Mouse (Mus musculus) neural tube, embryonic 11.5 days (tissue): Measurements from ENCODE around the gene Hoxc9. TPM values are rescaled to one million over a fixed set of nuclear protein-coding genes. Genes with fewer than 3 reads are reported as not detected.

Experiments used
- ATAC-seq: fragments of 200-750 bp; cut with Nextera tagmentation; 2 replicates; pipeline ENCODE4 v1.8.0; 2017; ENCODE audit warnings: moderate number of reproducible peaks, mild to moderate bottlenecking, moderate TSS enrichment, moderate library complexity; ENCODE audit not compliant: insufficient read depth, low FRiP score, low TSS enrichment
- DNase-seq: peaks from one replicate; pipeline ENCODE4 v3.0.0-alpha.2; 2015; ENCODE audit warnings: low spot score
- H3K27ac ChIP-seq: fragments of 300-500 bp; sonication (generic); 2 replicates; pipeline ENCODE4 v1.5.1; 2014; ENCODE audit warnings: low read depth, mild to moderate bottlenecking, low read length
- H3K27me3 ChIP-seq: fragments of 300-500 bp; sonication (generic); 2 replicates; pipeline ENCODE4 v1.6.1; 2014; ENCODE audit warnings: mild to moderate bottlenecking, low read length, mixed read lengths; ENCODE audit not compliant: control insufficient read depth, insufficient read depth
- H3K36me3 ChIP-seq: fragments of 300-500 bp; sonication (generic); 2 replicates; pipeline ENCODE4 v1.6.1; 2014; ENCODE audit warnings: mild to moderate bottlenecking, low read length, moderate library complexity, mixed read lengths; ENCODE audit not compliant: control insufficient read depth, insufficient read depth
- H3K4me1 ChIP-seq: fragments of 300-500 bp; sonication (generic); 2 replicates; pipeline ENCODE4 v1.6.1; 2014; ENCODE audit warnings: low read length, mixed read lengths; ENCODE audit not compliant: control insufficient read depth, insufficient read depth
- H3K4me2 ChIP-seq: fragments of 300-500 bp; sonication (generic); 2 replicates; pipeline ENCODE4 v1.6.1; 2014; ENCODE audit warnings: low read depth, mild to moderate bottlenecking, moderate library complexity
- H3K4me3 ChIP-seq: fragments of 300-500 bp; sonication (generic); 2 replicates; pipeline ENCODE4 v1.5.1; 2014; ENCODE audit warnings: low read depth, low read length
- H3K9ac ChIP-seq: fragments of 300-500 bp; sonication (generic); 2 replicates; pipeline ENCODE4 v1.6.1; 2014; ENCODE audit warnings: mild to moderate bottlenecking, low read length
- H3K9me3 ChIP-seq: fragments of 300-500 bp; sonication (generic); 2 replicates; pipeline ENCODE4 v1.6.1; 2016; ENCODE audit warnings: low read length; ENCODE audit not compliant: control insufficient read depth
- WGBS: fragments of 180-500 bp; shearing (Covaris S2); extraction: QIAGEN DNeasy Blood & Tissue Kit; methylation state at CpG from one replicate; pipeline ENCODE4 v1.1.7; 2014; 5-methylcytosine and 5-hydroxymethylcytosine counted together
- polyA plus RNA-seq: library from polyadenylated mRNA; unstranded; fragments of >200 nt; fragmentation: Nextera tagmentation; extraction: Ambion mirVana; gene quantifications from 2 replicates; pipeline ENCODE4 v1.2.1, GENCODE M21; 2014

Gene Hoxc9
- polyA plus RNA-seq, 1 experiment from 2014 or later = 36.1 TPM

DNA sequence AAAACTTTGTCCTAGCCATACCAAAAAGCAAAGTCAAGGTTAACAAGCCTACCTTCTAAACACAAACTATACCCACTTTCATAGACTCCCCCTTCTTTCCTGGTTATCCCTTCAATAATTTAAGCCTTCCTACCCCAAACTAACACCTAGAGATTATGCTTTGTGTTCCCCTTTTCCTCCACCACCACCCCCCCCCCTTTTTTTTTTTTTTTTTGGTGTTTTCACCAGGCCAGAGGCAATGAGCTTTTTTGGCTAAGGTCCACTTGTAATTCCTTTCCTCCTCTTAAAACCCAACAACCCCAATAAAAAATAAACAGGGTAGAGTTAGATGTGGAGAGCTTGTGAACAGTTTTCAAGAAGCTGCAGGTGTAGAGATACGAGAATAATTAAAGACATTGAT lies 6.9 kb upstream of the Hoxc9 start:
- Histone ChIP-seq H3K27ac (no peak overlapping the region), H3K27me3 (peaks cover 83% of the 10 kb centered on the region), H3K4me1 (no peaks in the 10 kb centered on the region), H3K9ac (peak overlapping the region; percentile 90), H3K4me3 (peak overlapping the region; percentile 95), H3K9me3 (no peaks in the 10 kb centered on the region), H3K4me2 (peak overlapping the region; percentile 90), H3K36me3 (no peaks in the 10 kb centered on the region)
- no peak for DNase-seq
- no peak for ATAC-seq
- WGBS = 23% methylated on average over 1 of the region's 1 CpGs

DNA sequence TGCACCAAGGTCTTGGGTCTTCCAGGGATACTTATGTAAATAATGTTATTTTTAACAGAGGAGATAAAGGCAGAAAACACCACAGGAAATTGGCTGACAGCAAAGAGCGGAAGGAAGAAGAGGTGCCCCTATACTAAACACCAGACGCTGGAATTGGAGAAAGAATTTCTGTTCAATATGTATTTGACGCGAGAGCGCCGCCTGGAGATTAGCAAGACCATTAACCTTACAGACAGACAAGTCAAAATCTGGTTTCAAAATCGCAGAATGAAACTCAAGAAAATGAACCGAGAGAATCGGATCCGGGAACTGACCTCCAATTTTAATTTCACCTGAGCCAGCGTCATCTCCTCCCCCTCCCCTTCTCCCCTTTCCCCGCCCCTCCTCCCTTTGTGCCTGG lies 5.5 kb upstream of the Hoxc9 start:
- ATAC-seq = no peak
- Histone ChIP-seq H3K36me3 (no peaks in the 10 kb centered on the region), H3K4me2 (peak overlapping the region; percentile 90), H3K27me3 (peaks cover 79% of the 10 kb centered on the region), H3K9me3 (no peaks in the 10 kb centered on the region), H3K4me1 (no peaks in the 10 kb centered on the region), H3K4me3 (peak overlapping the region; percentile 95), H3K9ac (peak overlapping the region; percentile 100), H3K27ac (peak overlapping the region; percentile 51)
- no peak for DNase-seq
- 1% methylated on average over 12 of the region's 12 CpGs for WGBS

- peak overlapping the region; percentile 100 for H3K9ac ChIP-seq
- no peaks in the 10 kb centered on the region for H3K9me3 ChIP-seq
- H3K4me3 ChIP-seq = peak overlapping the region; percentile 95
- peak overlapping the region; percentile 83 for H3K27ac ChIP-seq
- under 1% methylated on average over 21 of the region's 21 CpGs for WGBS
- 0 out of 2 replicates have a peak, but pooled peaks cover 2% of the 10 kb centered on the region for H3K4me1 ChIP-seq
- no peaks in the 10 kb centered on the region for H3K36me3 ChIP-seq
- peak overlapping the region; percentile 90 for H3K4me2 ChIP-seq
- DNase-seq = peak; percentile 56
- H3K27me3 ChIP-seq = peaks cover 78% of the 10 kb centered on the region
- no peak for ATAC-seq
Measured at GRCm38 (mm10) chr15:102972254-102972653, 4.0 kb upstream of the Hoxc9 start.

- H3K27me3 ChIP-seq = peaks cover 78% of the 10 kb centered on the region
- peak overlapping the region; percentile 83 for H3K27ac ChIP-seq
- H3K4me3 ChIP-seq = peak overlapping the region; percentile 95
- WGBS = 2% methylated on average over 6 of the region's 6 CpGs
- H3K4me1 ChIP-seq = peaks cover 4% of the 10 kb centered on the region; the same call in 1 of the 2 replicates
- ATAC-seq = no peak
- peak overlapping the region; percentile 90 for H3K4me2 ChIP-seq
- no peaks in the 10 kb centered on the region for H3K9me3 ChIP-seq
- no peaks in the 10 kb centered on the region for H3K36me3 ChIP-seq
- peak overlapping the region; percentile 100 for H3K9ac ChIP-seq
- DNase-seq = peak; percentile 20
Measured at GRCm38 (mm10) chr15:102972753-102973152, 3.5 kb upstream of the Hoxc9 start.

- Histone ChIP-seq H3K36me3 (no peaks in the 10 kb centered on the region), H3K4me3 (peak overlapping the region; percentile 95), H3K4me2 (peak overlapping the region; percentile 90), H3K27me3 (peaks cover 73% of the 10 kb centered on the region), H3K9me3 (no peaks in the 10 kb centered on the region), H3K27ac (peak overlapping the region; percentile 98), H3K9ac (peak overlapping the region; percentile 100), H3K4me1 (peaks cover 4% of the 10 kb centered on the region; the same call in 1 of the 2 replicates)
- DNase-seq (no peak), ATAC-seq (no peak)
- under 1% methylated on average over 7 of the region's 7 CpGs for WGBS
Measured at GRCm38 (mm10) chr15:102975034-102975433, 1.2 kb upstream of the Hoxc9 start.

- under 1% methylated on average over 21 of the region's 21 CpGs for WGBS
- Histone ChIP-seq H3K9me3 (no peaks in the 10 kb centered on the region), H3K27me3 (peaks cover 73% of the 10 kb centered on the region), H3K36me3 (no peaks in the 10 kb centered on the region), H3K4me3 (peak overlapping the region; percentile 95), H3K27ac (peak overlapping the region; percentile 98), H3K9ac (peak overlapping the region; percentile 100), H3K4me2 (peak overlapping the region; percentile 90), H3K4me1 (peaks cover 4% of the 10 kb centered on the region; the same call in 1 of the 2 replicates)
- ATAC-seq (no peak), DNase-seq (no peak)
Measured at GRCm38 (mm10) chr15:102975688-102976111, 539 bp upstream of the Hoxc9 start.

- H3K9ac ChIP-seq = peak overlapping the region; percentile 100
- H3K4me2 ChIP-seq = peak overlapping the region; percentile 90
- H3K9me3 ChIP-seq = no peaks in the 10 kb centered on the region
- H3K27me3 ChIP-seq = peaks cover 70% of the 10 kb centered on the region
- DNase-seq = no peak
- H3K36me3 ChIP-seq = no peaks in the 10 kb centered on the region
- under 1% methylated on average over 37 of the region's 37 CpGs for WGBS
- H3K4me3 ChIP-seq = peak overlapping the region; percentile 95
- peak overlapping the region; percentile 98 for H3K27ac ChIP-seq
- H3K4me1 ChIP-seq = peaks cover 4% of the 10 kb centered on the region; the same call in 1 of the 2 replicates
- peak; percentile 18; the same call in 1 of the 2 replicates for ATAC-seq
Measured at GRCm38 (mm10) chr15:102976631-102977422, 588 bp downstream of the Hoxc9 start.

GRCm38 (mm10) chr15:102977423-102977974 lies 1.3 kb downstream of the Hoxc9 start:
- no peaks in the 10 kb centered on the region for H3K36me3 ChIP-seq
- peaks cover 4% of the 10 kb centered on the region; the same call in 1 of the 2 replicates for H3K4me1 ChIP-seq
- peak overlapping the region; percentile 95 for H3K4me3 ChIP-seq
- peak overlapping the region; percentile 98 for H3K27ac ChIP-seq
- peak overlapping the region; percentile 100 for H3K9ac ChIP-seq
- H3K4me2 ChIP-seq = peak overlapping the region; percentile 90
- ATAC-seq (peak; percentile 17; the same call in 1 of the 2 replicates), DNase-seq (no peak)
- H3K27me3 ChIP-seq = peaks cover 65% of the 10 kb centered on the region
- no peaks in the 10 kb centered on the region for H3K9me3 ChIP-seq
- under 1% methylated on average over 16 of the region's 16 CpGs for WGBS
